Mouse (Mus musculus) forebrain, embryonic 14.5 days (tissue): ENCODE data around the gene Shc4. TPM values are rescaled to one million over a fixed set of nuclear protein-coding genes. Genes with fewer than 3 reads are reported as not detected.

ENCODE experiments used
- ATAC-seq: fragments of 200-750 bp; cut with Nextera tagmentation; 2 replicates; pipeline ENCODE4 v1.8.0; 2017; ENCODE audit warnings: mild to moderate bottlenecking, moderate library complexity
- DNase-seq: peaks from one replicate; pipeline ENCODE4 v3.0.0-alpha.2; 2015; ENCODE audit warnings: low spot score
- H3K27ac ChIP-seq: fragments of 300-500 bp; sonication (generic); 2 replicates; pipeline ENCODE4 v1.5.1; 2014; ENCODE audit warnings: low read depth, mild to moderate bottlenecking, control low read depth, low read length, moderate library complexity
- H3K27me3 ChIP-seq: fragments of 300-500 bp; sonication (generic); replicated peaks from 2 replicates; pipeline ENCODE4 v1.6.1; 2014; ENCODE audit warnings: low read length, control low read depth, mixed read lengths; ENCODE audit not compliant: control insufficient read depth, insufficient read depth
- H3K36me3 ChIP-seq: fragments of 300-500 bp; sonication (generic); 2 replicates; pipeline ENCODE4 v1.6.1; 2014; ENCODE audit warnings: low read length, control low read depth; ENCODE audit not compliant: control insufficient read depth, insufficient read depth
- H3K4me1 ChIP-seq: fragments of 300-500 bp; sonication (generic); 2 replicates; pipeline ENCODE4 v1.6.1; 2014; ENCODE audit warnings: antibody characterized with exemption, low read length, control low read depth; ENCODE audit not compliant: control insufficient read depth, insufficient read depth
- H3K4me2 ChIP-seq: fragments of 300-500 bp; sonication (generic); 2 replicates; pipeline ENCODE4 v1.6.1; 2014; ENCODE audit warnings: mild to moderate bottlenecking, control low read depth, low read length
- H3K4me3 ChIP-seq: fragments of 300-500 bp; sonication (generic); 2 replicates; pipeline ENCODE4 v1.5.1; 2014; ENCODE audit warnings: low read depth, low read length, control low read depth
- H3K9ac ChIP-seq: fragments of 300-500 bp; sonication (generic); 2 replicates; pipeline ENCODE4 v1.6.1; 2014; ENCODE audit warnings: mild to moderate bottlenecking, low read length, control low read depth, moderate library complexity
- H3K9me3 ChIP-seq: fragments of 300-500 bp; sonication (generic); replicated peaks from 2 replicates; pipeline ENCODE4 v1.6.1; 2016; ENCODE audit warnings: low read length, control low read depth, mixed read lengths; ENCODE audit not compliant: control insufficient read depth
- WGBS: fragments of 180-500 bp; shearing (Covaris S2); extraction: QIAGEN DNeasy Blood & Tissue Kit; methylation state at CpG from one replicate; pipeline ENCODE4 v1.1.7; 2014; 5-methylcytosine and 5-hydroxymethylcytosine counted together
- polyA plus RNA-seq: library from polyadenylated mRNA; unstranded; fragments of >200 nt; fragmentation: Nextera tagmentation; extraction: Ambion mirVana; gene quantifications from 2 replicates; pipeline ENCODE4 v1.2.1, GENCODE M21; 2014

The Shc4 gene
- polyA plus RNA-seq, 1 experiment from 2014 or later: 0.66 TPM

GRCm38 (mm10) chr2:125589287-125589686 lies 134.7 kb downstream of the Shc4 start:
- no peaks in the 10 kb centered on the region for H3K27me3 ChIP-seq
- no peaks in the 10 kb centered on the region for H3K9me3 ChIP-seq
- H3K4me2 ChIP-seq: no peak overlapping the region
- no peak overlapping the region for H3K4me3 ChIP-seq
- no peak for DNase-seq
- no peak overlapping the region for H3K9ac ChIP-seq
- ATAC-seq: no peak
- no peak overlapping the region for H3K27ac ChIP-seq
- WGBS: 94% methylated on average over 12 of the region's 12 CpGs
- H3K4me1 ChIP-seq: no peaks in the 10 kb centered on the region
- H3K36me3 ChIP-seq: peaks cover 47% of the 10 kb centered on the region

GRCm38 (mm10) chr2:125581081-125581480 lies 142.9 kb downstream of the Shc4 start:
- no peak for DNase-seq
- WGBS: 92% methylated on average over 5 of the region's 5 CpGs
- H3K4me2 ChIP-seq: no peak overlapping the region

GRCm38 (mm10) chr2:125577670-125578069 lies 146.3 kb downstream of the Shc4 start:
- no peak for ATAC-seq
- peaks cover 68% of the 10 kb centered on the region for H3K36me3 ChIP-seq

More at GRCm38 (mm10) chr2:125581081-125581480, 142.9 kb downstream of the Shc4 start:
- Histone ChIP-seq H3K36me3 (peaks cover 72% of the 10 kb centered on the region), H3K9ac (no peak overlapping the region), H3K9me3 (no peaks in the 10 kb centered on the region), H3K4me3 (no peak overlapping the region), H3K4me1 (no peaks in the 10 kb centered on the region), H3K27ac (no peak overlapping the region), H3K27me3 (no peaks in the 10 kb centered on the region)
- no peak for ATAC-seq

More at GRCm38 (mm10) chr2:125577670-125578069, 146.3 kb downstream of the Shc4 start:
- Histone ChIP-seq H3K4me3 (no peak overlapping the region), H3K4me1 (no peaks in the 10 kb centered on the region), H3K9me3 (no peaks in the 10 kb centered on the region), H3K27me3 (no peaks in the 10 kb centered on the region), H3K4me2 (no peak overlapping the region), H3K9ac (no peak overlapping the region), H3K27ac (no peak overlapping the region)
- DNase-seq: no peak
- 86% methylated on average over 4 of the region's 4 CpGs for WGBS

Other genes starting within 250 kb of the Shc4 start
- gene Gm9913, start 219.1 kb downstream of the Shc4 start, polyA plus RNA-seq: 0.14 TPM in 2 replicates
- 2.1 and 2.9 TPM in 2 replicates for gene Fbn1, start 216.2 kb downstream of the Shc4 start, polyA plus RNA-seq
- 3.2 TPM in 2 replicates for gene Cep152, start 99.0 kb downstream of the Shc4 start, polyA plus RNA-seq
- gene Eid1, start 51.1 kb downstream of the Shc4 start, polyA plus RNA-seq: 405 and 426 TPM in 2 replicates
- 25.1 and 32.0 TPM in 2 replicates for gene Secisbp2l, start 58.7 kb upstream of the Shc4 start, polyA plus RNA-seq
- gene Galk2, start 135.0 kb upstream of the Shc4 start, polyA plus RNA-seq: 29.8 and 32.8 TPM in 2 replicates
- 77.2 and 81.0 TPM in 2 replicates for gene Cops2, start 135.0 kb upstream of the Shc4 start, polyA plus RNA-seq